Mouse (Mus musculus) liver, postnatal 0 days (tissue): ENCODE data around the gene Supt3. TPM values are rescaled to one million over a fixed set of nuclear protein-coding genes. Genes with fewer than 3 reads are reported as not detected.

Experiments used
- ATAC-seq: fragments of 200-750 bp; cut with Nextera tagmentation; 2 replicates; pipeline ENCODE4 v1.8.0; 2017; ENCODE audit warnings: mild to moderate bottlenecking, moderate library complexity
- DNase-seq: peaks from one replicate; pipeline ENCODE4 v3.0.0-alpha.2; 2016
- H3K27ac ChIP-seq: fragments of 300-500 bp; sonication (generic); 2 replicates; pipeline ENCODE4 v1.5.1; 2014; ENCODE audit warnings: antibody characterized with exemption, moderate library complexity, mild to moderate bottlenecking, low read depth
- H3K27me3 ChIP-seq: fragments of 300-500 bp; sonication (generic); 2 replicates; pipeline ENCODE4 v1.6.1; 2014; ENCODE audit warnings: low read length, control low read depth, mixed read lengths; ENCODE audit not compliant: insufficient read depth
- H3K36me3 ChIP-seq: fragments of 300-500 bp; sonication (generic); replicated peaks from 2 replicates; pipeline ENCODE4 v1.6.1; 2014; ENCODE audit warnings: mild to moderate bottlenecking, control low read depth, low read length, moderate library complexity, mixed read lengths; ENCODE audit not compliant: insufficient read depth
- H3K4me1 ChIP-seq: fragments of 300-500 bp; sonication (generic); 2 replicates; pipeline ENCODE4 v1.6.1; 2014; ENCODE audit warnings: antibody characterized with exemption, mild to moderate bottlenecking, control low read depth; ENCODE audit not compliant: insufficient read depth
- H3K4me2 ChIP-seq: fragments of 300-500 bp; sonication (generic); 2 replicates; pipeline ENCODE4 v1.6.1; 2014; ENCODE audit warnings: low read depth, mild to moderate bottlenecking, low read length, moderate library complexity, mixed read lengths
- H3K4me3 ChIP-seq: fragments of 300-500 bp; sonication (generic); 2 replicates; pipeline ENCODE4 v1.5.1; 2014; ENCODE audit warnings: low read depth, low read length
- H3K9ac ChIP-seq: fragments of 300-500 bp; sonication (generic); replicated peaks from 2 replicates; pipeline ENCODE4 v1.6.1; 2014; ENCODE audit warnings: mild to moderate bottlenecking, moderate library complexity
- H3K9me3 ChIP-seq: fragments of 300-500 bp; sonication (generic); 2 replicates; pipeline ENCODE4 v1.6.1; 2016; ENCODE audit warnings: mild to moderate bottlenecking, control low read depth, low read length, mixed read lengths
- CTCF ChIP-seq: sonication (generic); IDR thresholded peaks from 2 replicates; pipeline ENCODE4 v1.5.1; 2016; ENCODE audit warnings: antibody characterized with exemption, low read depth
- EP300 ChIP-seq: IDR thresholded peaks from 2 replicates; pipeline ENCODE4 v1.6.1; 2016; ENCODE audit warnings: antibody characterized with exemption, low read depth, mild to moderate bottlenecking
- WGBS: fragments of 180-500 bp; shearing (Covaris S2); extraction: QIAGEN DNeasy Blood & Tissue Kit; methylation state at CpG from one replicate; pipeline ENCODE4 v1.1.7; 2014; ENCODE audit not compliant: insufficient replicate concordance; 5-methylcytosine and 5-hydroxymethylcytosine counted together
- polyA plus RNA-seq: library from polyadenylated mRNA; unstranded; fragments of >200 nt; fragmentation: Nextera tagmentation; extraction: Ambion mirVana; gene quantifications from 2 replicates; pipeline ENCODE4 v1.2.1, GENCODE M21; 2015

Gene Supt3
- polyA plus RNA-seq, 1 experiment from 2014 or later, result 5.0 TPM

DNA sequence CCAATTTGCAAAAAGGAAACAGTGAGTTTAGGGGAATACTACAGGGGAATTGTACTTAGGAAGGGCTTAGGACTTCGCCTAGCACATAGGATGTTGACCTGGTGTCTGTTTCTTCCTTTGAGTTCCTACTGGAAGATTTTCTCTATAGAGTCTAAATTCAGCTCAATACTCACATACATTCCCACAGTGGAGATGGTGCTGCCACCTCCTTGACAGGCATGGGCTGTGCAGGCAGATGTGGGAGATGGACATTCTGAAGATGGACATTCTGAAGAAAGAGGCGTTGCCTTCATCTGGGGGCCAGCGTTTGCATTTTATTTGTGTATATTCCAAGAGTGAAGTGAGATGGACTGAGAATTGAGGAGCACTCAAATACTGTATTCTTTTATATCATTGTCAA lies 269.6 kb downstream of the Supt3 start:
- Histone ChIP-seq H3K27me3 (no peaks in the 10 kb centered on the region), H3K9me3 (no peaks in the 10 kb centered on the region), H3K27ac (no peak overlapping the region), H3K4me1 (no peaks in the 10 kb centered on the region), H3K36me3 (no peaks in the 10 kb centered on the region; the same call in 1 of the 2 replicates), H3K9ac (no peak overlapping the region), H3K4me3 (no peak overlapping the region), H3K4me2 (no peak overlapping the region)
- DNase-seq, result no peak
- TF ChIP-seq EP300 (no peak), CTCF (no peak)
- 83% methylated on average over 3 of the region's 3 CpGs for WGBS
- no peak for ATAC-seq

DNA sequence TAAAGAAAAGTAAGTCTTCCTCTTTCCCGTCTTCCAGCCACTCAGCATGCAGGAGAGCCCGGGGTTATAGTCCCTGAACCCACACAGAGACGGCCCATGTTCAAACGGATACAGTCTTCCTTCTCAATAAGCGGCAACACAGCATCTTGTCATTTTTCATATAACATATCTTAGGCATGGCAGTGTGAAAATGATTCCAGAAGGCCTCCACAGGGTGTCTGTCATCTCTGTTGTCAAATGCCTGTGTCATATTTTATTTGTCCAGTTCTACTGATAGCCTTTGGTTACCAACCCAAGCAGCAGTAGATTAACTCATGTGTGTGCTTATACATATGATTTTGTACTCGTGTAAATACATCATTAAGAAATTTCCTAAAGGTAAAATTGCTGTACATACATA lies 270.3 kb downstream of the Supt3 start:
- no peak for ATAC-seq

DNA sequence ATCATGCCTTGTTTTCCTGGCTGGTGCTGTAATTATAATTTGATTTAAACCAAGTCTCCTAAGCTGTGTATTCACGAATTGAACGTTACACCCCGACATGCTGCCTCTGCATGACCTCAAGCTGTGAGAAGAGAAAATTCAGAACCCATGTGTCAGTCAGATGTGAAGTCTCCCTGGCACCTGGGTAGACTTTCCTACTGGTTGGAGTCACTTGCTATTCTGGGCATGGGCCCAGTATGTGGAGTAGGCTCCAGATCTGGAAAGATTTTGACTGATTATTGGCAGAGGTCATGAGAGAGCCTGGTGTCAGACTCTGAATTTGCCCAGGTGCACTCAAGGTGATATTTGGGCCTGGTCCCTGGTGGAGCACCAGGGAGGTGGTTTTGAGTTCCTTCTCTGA lies 275.0 kb downstream of the Supt3 start:
- Histone ChIP-seq H3K27ac (no peak overlapping the region), H3K4me1 (no peaks in the 10 kb centered on the region), H3K36me3 (no peaks in the 10 kb centered on the region), H3K9me3 (no peaks in the 10 kb centered on the region), H3K4me2 (no peak overlapping the region), H3K9ac (no peak overlapping the region), H3K4me3 (no peak overlapping the region), H3K27me3 (no peaks in the 10 kb centered on the region)
- TF ChIP-seq CTCF (no peak), EP300 (no peak)
- 76% methylated on average over 3 of the region's 3 CpGs for WGBS
- DNase-seq (no peak), ATAC-seq (no peak)

More for the DNA sequence above, 270.3 kb downstream of the Supt3 start:
- DNase-seq, result no peak
- no peak overlapping the region for H3K27ac ChIP-seq
- 77% methylated on average over 6 of the region's 6 CpGs for WGBS
- no peak overlapping the region for H3K4me3 ChIP-seq
- H3K27me3 ChIP-seq, result no peaks in the 10 kb centered on the region
- no peaks in the 10 kb centered on the region for H3K4me1 ChIP-seq
- H3K4me2 ChIP-seq, result no peak overlapping the region
- TF ChIP-seq EP300 (no peak), CTCF (no peak)
- H3K9ac ChIP-seq, result no peak overlapping the region
- no peaks in the 10 kb centered on the region; the same call in 1 of the 2 replicates for H3K36me3 ChIP-seq
- H3K9me3 ChIP-seq, result no peaks in the 10 kb centered on the region

DNA sequence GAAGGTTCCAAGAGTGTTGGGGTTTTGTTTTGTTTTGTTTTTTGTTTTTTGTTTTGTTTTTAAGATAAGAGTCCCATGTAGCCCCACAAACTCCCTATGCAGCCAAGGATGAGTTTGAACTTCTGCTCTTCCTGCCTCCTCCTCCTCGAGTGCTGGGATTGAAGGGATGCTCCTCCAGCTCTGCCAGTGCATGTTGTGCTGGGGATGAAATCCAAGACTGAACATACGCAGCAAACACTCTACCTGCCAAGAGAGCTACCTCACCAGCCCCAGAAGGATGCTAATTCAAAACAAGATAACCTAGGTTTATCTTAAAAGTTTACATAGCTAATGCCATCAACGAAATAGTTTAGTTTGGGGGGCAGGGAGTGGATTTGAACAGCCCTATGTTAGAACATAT lies 276.4 kb downstream of the Supt3 start:
- WGBS, result 64% methylated on average over 3 of the region's 3 CpGs
- TF ChIP-seq CTCF (no peak), EP300 (no peak)
- Histone ChIP-seq H3K9me3 (no peaks in the 10 kb centered on the region), H3K4me2 (no peak overlapping the region), H3K27ac (no peak overlapping the region), H3K27me3 (no peaks in the 10 kb centered on the region), H3K4me1 (no peaks in the 10 kb centered on the region), H3K9ac (no peak overlapping the region), H3K4me3 (no peak overlapping the region), H3K36me3 (no peaks in the 10 kb centered on the region)
- ATAC-seq, result no peak
- no peak for DNase-seq

DNA sequence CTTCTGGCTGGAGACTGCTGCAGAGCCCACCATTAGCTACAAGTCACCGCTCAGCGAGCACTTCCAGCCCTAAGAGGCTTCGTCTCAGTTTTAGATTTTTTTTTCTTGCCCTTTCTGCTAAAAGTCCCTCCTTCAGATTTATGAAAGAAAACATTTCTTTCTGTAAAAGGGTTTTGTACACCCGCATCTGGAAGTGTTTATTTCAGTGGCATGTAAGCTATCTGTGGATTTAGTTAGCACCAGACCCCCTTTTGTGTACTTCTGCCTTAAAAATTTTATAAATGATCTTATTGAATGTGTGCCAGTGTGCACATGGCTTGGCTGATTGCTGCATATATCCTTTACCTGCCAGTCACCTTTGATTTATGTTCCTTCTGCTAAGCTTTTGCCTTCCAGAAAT lies 277.6 kb downstream of the Supt3 start:
- DNase-seq (no peak), ATAC-seq (no peak)
- H3K27ac ChIP-seq, result no peak overlapping the region
- TF ChIP-seq EP300, result no peak
- TF ChIP-seq CTCF, result no peak
- no peak overlapping the region for H3K9ac ChIP-seq
- no peaks in the 10 kb centered on the region for H3K9me3 ChIP-seq
- H3K27me3 ChIP-seq, result no peaks in the 10 kb centered on the region
- no peaks in the 10 kb centered on the region for H3K36me3 ChIP-seq
- no peak overlapping the region for H3K4me3 ChIP-seq
- WGBS, result 82% methylated on average over 4 of the region's 4 CpGs
- H3K4me2 ChIP-seq, result no peak overlapping the region
- no peaks in the 10 kb centered on the region for H3K4me1 ChIP-seq

DNA sequence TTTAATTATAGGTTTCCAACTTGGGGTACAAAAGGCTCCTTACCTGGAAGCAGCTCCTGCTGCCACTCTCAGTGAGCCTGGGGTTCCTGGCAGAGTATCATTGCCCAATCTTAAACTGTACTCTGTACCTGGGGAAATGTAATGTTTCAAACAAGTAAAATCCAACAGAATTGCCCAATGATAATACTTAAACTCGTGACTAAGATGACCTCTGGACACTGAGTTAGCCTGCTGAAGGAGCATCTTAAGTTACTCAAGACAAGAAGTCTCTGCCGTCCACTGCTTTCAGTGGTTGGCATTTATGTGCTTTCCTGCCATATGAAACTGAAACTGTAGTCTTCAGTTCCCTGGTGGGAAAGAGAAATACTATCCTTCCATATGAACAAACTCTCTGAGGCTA lies 279.9 kb downstream of the Supt3 start:
- DNase-seq (no peak), ATAC-seq (no peak)
- Histone ChIP-seq H3K4me3 (no peak overlapping the region), H3K27me3 (no peaks in the 10 kb centered on the region), H3K27ac (no peak overlapping the region), H3K36me3 (no peaks in the 10 kb centered on the region), H3K9ac (no peak overlapping the region), H3K4me1 (no peaks in the 10 kb centered on the region), H3K9me3 (no peaks in the 10 kb centered on the region), H3K4me2 (no peak overlapping the region)
- TF ChIP-seq CTCF, result no peak
- TF ChIP-seq EP300, result no peak
- WGBS, result 42% methylated on average over 2 of the region's 2 CpGs

DNA sequence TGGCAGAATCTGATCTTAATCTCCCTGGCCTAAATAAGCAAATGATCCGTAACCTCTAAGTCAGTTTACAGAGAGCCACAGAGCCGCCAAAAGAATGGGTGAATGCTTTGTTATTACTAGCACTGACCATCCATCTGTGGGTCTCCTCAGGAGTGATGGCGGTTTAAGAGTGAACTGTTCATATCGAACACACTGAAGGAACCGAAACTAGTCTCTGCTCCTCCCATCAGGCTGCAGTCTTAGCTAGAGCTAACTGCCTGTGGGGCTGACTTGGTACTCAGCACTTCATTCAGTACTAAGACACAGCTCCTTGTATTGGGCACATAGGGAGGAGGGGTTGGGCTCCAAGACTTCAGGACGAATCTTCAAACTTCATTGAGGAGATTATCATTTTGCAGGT lies 280.8 kb downstream of the Supt3 start:
- no peak for DNase-seq
- H3K9me3 ChIP-seq, result no peaks in the 10 kb centered on the region
- H3K9ac ChIP-seq, result no peak overlapping the region
- H3K27ac ChIP-seq, result no peak overlapping the region
- WGBS, result 77% methylated on average over 6 of the region's 6 CpGs
- H3K4me2 ChIP-seq, result no peak overlapping the region
- no peaks in the 10 kb centered on the region for H3K27me3 ChIP-seq
- no peaks in the 10 kb centered on the region for H3K4me1 ChIP-seq
- TF ChIP-seq EP300 (no peak), CTCF (no peak)
- ATAC-seq, result no peak
- H3K36me3 ChIP-seq, result no peaks in the 10 kb centered on the region
- no peak overlapping the region for H3K4me3 ChIP-seq
